Mouse (Mus musculus) midbrain, embryonic 14.5 days (tissue): ENCODE results near the gene Gsdme. TPM values are rescaled to one million over a fixed set of nuclear protein-coding genes. Genes with fewer than 3 reads are reported as not detected.

Experiments used
- ATAC-seq: fragments of 200-750 bp; cut with Nextera tagmentation; 2 replicates; pipeline ENCODE4 v1.8.0; 2017; ENCODE audit warnings: moderate number of reproducible peaks, moderate library complexity; ENCODE audit not compliant: low FRiP score, low TSS enrichment
- DNase-seq: peaks from one replicate; pipeline ENCODE4 v3.0.0-alpha.2; 2015
- H3K27ac ChIP-seq: fragments of 300-500 bp; sonication (generic); replicated peaks from 2 replicates; pipeline ENCODE4 v1.5.1; 2014; ENCODE audit warnings: mild to moderate bottlenecking, low read depth, low read length, moderate library complexity
- H3K27me3 ChIP-seq: fragments of 300-500 bp; sonication (generic); 2 replicates; pipeline ENCODE4 v1.6.1; 2014; ENCODE audit warnings: low read length, control low read depth, mixed read lengths; ENCODE audit not compliant: control insufficient read depth, insufficient read depth
- H3K36me3 ChIP-seq: fragments of 300-500 bp; sonication (generic); 2 replicates; pipeline ENCODE4 v1.6.1; 2014; ENCODE audit warnings: low read length, control low read depth; ENCODE audit not compliant: control insufficient read depth, insufficient read depth
- H3K4me1 ChIP-seq: fragments of 300-500 bp; sonication (generic); 2 replicates; pipeline ENCODE4 v1.6.1; 2014; ENCODE audit warnings: mild to moderate bottlenecking, antibody characterized with exemption, low read length, control low read depth; ENCODE audit not compliant: control insufficient read depth, insufficient read depth
- H3K4me2 ChIP-seq: fragments of 300-500 bp; sonication (generic); 2 replicates; pipeline ENCODE4 v1.6.1; 2014; ENCODE audit warnings: mild to moderate bottlenecking, low read length, moderate library complexity
- H3K4me3 ChIP-seq: fragments of 300-500 bp; sonication (generic); replicated peaks from 2 replicates; pipeline ENCODE4 v1.5.1; 2014; ENCODE audit warnings: low read depth, low read length
- H3K9ac ChIP-seq: fragments of 300-500 bp; sonication (generic); replicated peaks from 2 replicates; pipeline ENCODE4 v1.6.1; 2014; ENCODE audit warnings: mild to moderate bottlenecking, low read length, moderate library complexity
- H3K9me3 ChIP-seq: fragments of 300-500 bp; sonication (generic); 2 replicates; pipeline ENCODE4 v1.6.1; 2016; ENCODE audit warnings: low read length, control low read depth, mixed read lengths; ENCODE audit not compliant: control insufficient read depth
- WGBS: fragments of 180-500 bp; shearing (Covaris S2); extraction: QIAGEN DNeasy Blood & Tissue Kit; methylation state at CpG from one replicate; pipeline ENCODE4 v1.1.7; 2014; 5-methylcytosine and 5-hydroxymethylcytosine counted together
- polyA plus RNA-seq: library from polyadenylated mRNA; unstranded; fragments of >200 nt; fragmentation: Nextera tagmentation; extraction: Ambion mirVana; gene quantifications from 2 replicates; pipeline ENCODE4 v1.2.1, GENCODE M21; 2014

Gsdme gene
- polyA plus RNA-seq, 1 experiment from 2014 or later: 83.1 TPM

GRCm38 (mm10) chr6:50239902-50240301 is 23.8 kb downstream of the Gsdme start:
- no peak overlapping the region for H3K9ac ChIP-seq
- no peak overlapping the region for H3K4me2 ChIP-seq
- H3K27me3 ChIP-seq: no peaks in the 10 kb centered on the region
- H3K9me3 ChIP-seq: no peaks in the 10 kb centered on the region
- H3K4me3 ChIP-seq: no peak overlapping the region
- ATAC-seq: no peak
- H3K36me3 ChIP-seq: no peaks in the 10 kb centered on the region
- H3K27ac ChIP-seq: no peak overlapping the region
- H3K4me1 ChIP-seq: no peaks in the 10 kb centered on the region
- no peak for DNase-seq
- WGBS: 91% methylated on average over 2 of the region's 2 CpGs

DNA sequence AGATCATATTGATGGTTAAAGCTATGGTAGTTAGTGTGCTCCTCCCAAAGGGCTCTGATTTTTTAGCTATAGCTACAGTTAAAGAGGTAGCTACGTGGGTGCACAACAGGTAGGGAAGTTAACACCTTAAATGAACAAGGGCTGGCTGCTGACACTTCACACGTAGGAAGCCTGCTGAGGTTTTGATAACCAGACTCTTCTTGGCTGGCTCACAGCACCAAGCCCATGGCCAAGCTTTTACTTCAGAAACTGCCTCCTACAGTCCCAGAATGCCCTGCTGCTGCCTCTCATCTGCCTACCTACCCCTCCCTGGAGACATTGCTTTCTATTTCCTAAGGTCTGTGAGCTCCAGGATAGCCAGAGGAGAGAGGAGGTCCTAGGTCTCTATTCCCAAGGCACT is 25.7 kb downstream of the Gsdme start:
- no peak for ATAC-seq
- Histone ChIP-seq H3K4me2 (no peak overlapping the region), H3K4me1 (no peaks in the 10 kb centered on the region), H3K9ac (no peak overlapping the region), H3K36me3 (no peaks in the 10 kb centered on the region), H3K4me3 (no peak overlapping the region), H3K27ac (no peak overlapping the region), H3K27me3 (no peaks in the 10 kb centered on the region), H3K9me3 (no peaks in the 10 kb centered on the region)
- DNase-seq: no peak
- WGBS: 77% methylated on average over 2 of the region's 2 CpGs

DNA sequence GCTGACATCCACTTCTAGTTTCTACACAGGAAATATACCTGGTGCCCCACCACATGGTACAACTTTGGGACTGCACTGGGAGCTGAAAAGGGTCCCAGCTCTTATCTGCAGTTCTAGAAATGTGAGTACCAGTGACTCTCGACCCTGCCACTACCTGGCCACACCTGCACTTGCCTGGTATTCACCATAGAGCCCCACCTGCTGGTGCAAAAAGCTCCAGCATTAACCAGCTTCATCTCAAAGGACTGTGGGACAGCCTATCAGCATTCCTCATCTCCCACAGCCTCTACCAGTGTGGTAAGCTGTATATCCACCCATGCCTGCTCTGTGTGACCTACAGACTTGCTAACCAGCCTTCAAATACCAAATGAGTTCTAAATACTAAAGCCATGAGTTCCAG is 30.7 kb downstream of the Gsdme start:
- H3K4me2 ChIP-seq: no peak overlapping the region
- no peaks in the 10 kb centered on the region for H3K9me3 ChIP-seq
- no peaks in the 10 kb centered on the region for H3K4me1 ChIP-seq
- no peak overlapping the region for H3K4me3 ChIP-seq
- no peaks in the 10 kb centered on the region for H3K36me3 ChIP-seq
- no peak for DNase-seq
- no peak for ATAC-seq
- H3K9ac ChIP-seq: no peak overlapping the region
- H3K27ac ChIP-seq: no peak overlapping the region
- WGBS: 88% methylated on average over 1 of the region's 1 CpGs
- H3K27me3 ChIP-seq: no peaks in the 10 kb centered on the region

GRCm38 (mm10) chr6:50231288-50231687 is 32.4 kb downstream of the Gsdme start:
- Histone ChIP-seq H3K27ac (no peak overlapping the region), H3K36me3 (no peaks in the 10 kb centered on the region; the same call in 1 of the 2 replicates), H3K9ac (no peak overlapping the region), H3K4me3 (no peak overlapping the region), H3K27me3 (no peaks in the 10 kb centered on the region), H3K4me1 (no peaks in the 10 kb centered on the region), H3K9me3 (no peaks in the 10 kb centered on the region), H3K4me2 (no peak overlapping the region)
- no peak for ATAC-seq
- DNase-seq: no peak
- WGBS: 99% methylated on average over 5 of the region's 5 CpGs

DNA sequence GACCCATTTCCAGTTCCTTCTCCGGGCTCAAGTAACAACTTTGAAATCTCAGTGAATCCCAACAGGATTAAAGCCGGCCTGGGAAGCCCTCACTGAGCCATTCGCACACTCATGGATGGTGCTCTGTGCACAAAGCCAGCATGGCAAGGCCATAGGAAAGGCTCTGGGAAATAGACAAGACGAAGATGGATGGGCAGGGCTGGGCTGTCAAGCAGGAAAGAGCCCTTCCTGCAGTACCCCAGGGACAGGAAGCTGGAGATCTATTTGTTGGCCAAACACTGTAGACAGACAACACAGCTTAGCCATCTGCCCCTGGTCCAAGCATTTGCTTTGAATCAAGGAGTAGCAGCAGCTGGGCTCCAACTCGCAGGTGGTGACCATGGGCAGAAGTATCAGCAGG is 35.5 kb downstream of the Gsdme start:
- Histone ChIP-seq H3K27me3 (no peaks in the 10 kb centered on the region), H3K4me3 (no peak overlapping the region), H3K27ac (no peak overlapping the region), H3K4me1 (no peaks in the 10 kb centered on the region), H3K36me3 (no peaks in the 10 kb centered on the region; the same call in 1 of the 2 replicates), H3K9me3 (no peaks in the 10 kb centered on the region), H3K4me2 (no peak overlapping the region), H3K9ac (no peak overlapping the region)
- WGBS: 88% methylated on average over 5 of the region's 5 CpGs
- ATAC-seq (no peak), DNase-seq (no peak)

GRCm38 (mm10) chr6:50225232-50225631 is 38.4 kb downstream of the Gsdme start:
- ATAC-seq: no peak
- H3K9me3 ChIP-seq: no peaks in the 10 kb centered on the region
- no peak overlapping the region for H3K9ac ChIP-seq
- no peaks in the 10 kb centered on the region for H3K27me3 ChIP-seq
- peaks cover 5% of the 10 kb centered on the region; the same call in 1 of the 2 replicates for H3K36me3 ChIP-seq
- H3K4me2 ChIP-seq: no peak overlapping the region
- no peak for DNase-seq
- H3K4me3 ChIP-seq: no peak overlapping the region
- 92% methylated on average over 5 of the region's 5 CpGs for WGBS
- H3K27ac ChIP-seq: no peak overlapping the region
- no peaks in the 10 kb centered on the region for H3K4me1 ChIP-seq

DNA sequence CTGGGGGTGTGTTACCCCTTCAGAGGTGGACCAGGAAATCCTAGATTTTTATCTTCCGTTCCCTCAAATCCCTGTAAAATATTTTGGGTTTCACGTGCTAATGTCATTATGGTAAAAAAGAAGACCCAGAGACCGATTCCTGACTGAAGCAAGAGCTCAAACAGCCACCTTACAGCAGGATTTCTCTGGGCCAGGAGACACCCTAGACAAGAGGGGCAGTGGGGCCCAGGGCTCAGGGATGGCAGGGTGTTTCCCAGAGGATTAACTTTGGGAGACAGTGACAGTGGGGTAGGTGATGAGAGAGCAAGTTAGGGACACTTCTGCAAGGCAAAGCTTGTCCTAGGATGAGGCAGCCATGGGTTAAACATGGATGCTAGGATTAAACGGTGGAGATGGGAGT is 40.1 kb downstream of the Gsdme start:
- H3K27ac ChIP-seq: no peak overlapping the region
- no peak overlapping the region for H3K9ac ChIP-seq
- no peaks in the 10 kb centered on the region for H3K9me3 ChIP-seq
- no peaks in the 10 kb centered on the region for H3K27me3 ChIP-seq
- ATAC-seq (no peak), DNase-seq (no peak)
- H3K36me3 ChIP-seq: peaks cover 12% of the 10 kb centered on the region
- no peak overlapping the region for H3K4me2 ChIP-seq
- no peak overlapping the region for H3K4me3 ChIP-seq
- WGBS: 90% methylated on average over 4 of the region's 4 CpGs
- H3K4me1 ChIP-seq: no peaks in the 10 kb centered on the region

- no peak overlapping the region for H3K4me2 ChIP-seq
- no peaks in the 10 kb centered on the region for H3K27me3 ChIP-seq
- DNase-seq: no peak
- H3K4me1 ChIP-seq: no peaks in the 10 kb centered on the region
- WGBS: 77% methylated on average over 5 of the region's 5 CpGs
- no peaks in the 10 kb centered on the region for H3K9me3 ChIP-seq
- no peak overlapping the region for H3K27ac ChIP-seq
- peaks cover 12% of the 10 kb centered on the region for H3K36me3 ChIP-seq
- H3K9ac ChIP-seq: no peak overlapping the region
- no peak overlapping the region for H3K4me3 ChIP-seq
- no peak for ATAC-seq
These were observed 40.7 kb downstream of the Gsdme start for GRCm38 (mm10) chr6:50222986-50223385.

DNA sequence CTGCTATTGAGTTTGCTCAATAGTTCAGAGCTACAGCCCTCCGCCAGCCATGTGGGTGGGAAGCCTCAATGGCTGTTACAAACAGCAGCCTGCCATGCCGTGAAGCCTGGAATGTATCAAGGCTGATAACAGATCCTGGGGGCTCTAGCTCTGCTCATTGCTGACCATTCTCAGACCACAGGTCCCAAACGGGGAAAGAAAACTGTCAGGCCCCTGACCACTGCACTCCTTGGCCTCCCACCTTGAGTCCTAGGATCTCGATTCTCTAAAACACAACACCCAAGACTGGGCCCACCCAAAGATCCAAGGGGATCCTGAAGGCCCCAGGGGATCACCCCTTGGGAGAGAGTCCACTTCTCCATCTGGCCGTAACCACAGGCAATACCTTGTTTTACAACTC is 41.3 kb downstream of the Gsdme start:
- ATAC-seq: no peak

More for the DNA sequence above, 41.3 kb downstream of the Gsdme start:
- H3K4me1 ChIP-seq: no peaks in the 10 kb centered on the region
- H3K9me3 ChIP-seq: no peaks in the 10 kb centered on the region
- 89% methylated on average over 5 of the region's 5 CpGs for WGBS
- H3K9ac ChIP-seq: no peak overlapping the region
- H3K4me2 ChIP-seq: no peak overlapping the region
- H3K36me3 ChIP-seq: peaks cover 12% of the 10 kb centered on the region
- DNase-seq: no peak
- no peak overlapping the region for H3K27ac ChIP-seq
- no peak overlapping the region for H3K4me3 ChIP-seq
- no peaks in the 10 kb centered on the region for H3K27me3 ChIP-seq
